Mouse (Mus musculus): ENCODE measurements around the gene Aipl1. TPM values are rescaled to one million over a fixed set of nuclear protein-coding genes. Genes with fewer than 3 reads are reported as not detected.

Gene Aipl1
- total and polyA plus RNA-seq, 3 experiments = 0.71 to 0.93 (median 0.81) TPM

- H3K27ac ChIP-seq (ENCODE audit: insufficient read depth, low read depth) = no peak overlapping the region
- H3K4me1 ChIP-seq (ENCODE audit: control insufficient read depth in 1 of 2, insufficient read depth in 2 of 2) = peaks cover 49 to 66% of the 10 kb centered on the region in 2 experiments
- DNase-seq (ENCODE audit: extremely low read depth) = peak; percentile 56
- in situ Hi-C loops (cut with MboI; ENCODE audit: low pct_ligation_motif_present, low pct_unique_long_range_greater_than_20kb, low sequenced_read_pairs) = no loop called here
- no peak overlapping the region for H3K9ac ChIP-seq (ENCODE audit: insufficient read depth, low read depth)
- H3K9me3 ChIP-seq (replicated peaks; ENCODE audit: low read length) = no peaks in the 10 kb centered on the region
- H3K4me3 ChIP-seq (replicated peaks in 1 of 3; ENCODE audit: low read depth in 2 of 3, low read length in 2 of 3, poor library complexity in 1 of 3) = no peak overlapping the region
- dilution Hi-C loops (cut with MboI; ENCODE audit: extremely low pct_ligation_motif_present, extremely low pct_unique_long_range_greater_than_20kb, low sequenced_read_pairs) = no loop called here
- H3K36me3 ChIP-seq (replicated peaks in 1 of 2; ENCODE audit: control insufficient read depth in 1 of 2, insufficient read depth in 1 of 2, low read length in 1 of 2) = no peaks in the 10 kb centered on the region
- no peaks in the 10 kb centered on the region for H3K79me2 ChIP-seq (replicated peaks; ENCODE audit: control insufficient read depth, extremely low read depth, insufficient read depth, poor library complexity, severe bottlenecking)
- H3K4me2 ChIP-seq (ENCODE audit: insufficient read depth, low read depth, poor library complexity, severe bottlenecking) = peak overlapping the region; percentile 17; the same call in 1 of the 2 replicates
- TF ChIP-seq PAX5 (IDR thresholded peaks at IDR 0.05; ENCODE audit: low read length) (no peak), MAZ (IDR thresholded peaks at IDR 0.05; ENCODE audit: low read depth, low read length) (no peak), RCOR1 (conservative IDR thresholded peaks at IDR 0.05; ENCODE audit: low read depth, low read length) (no peak), IRF4 (IDR thresholded peaks at IDR 0.05; ENCODE audit: low read depth, low read length) (no peak), JUN (IDR thresholded peaks at IDR 0.05; ENCODE audit: insufficient read depth, low read depth, low read length) (no peak), USF1 (IDR thresholded peaks at IDR 0.05; ENCODE audit: low read depth, low read length) (no peak), POLR2AphosphoS2 (IDR thresholded peaks at IDR 0.05; ENCODE audit: low read depth, low read length) (no peak), ELF1 (IDR thresholded peaks at IDR 0.05; ENCODE audit: low read depth, low read length) (no peak; the same call in 1 of the 2 replicates), CHD2 (IDR thresholded peaks at IDR 0.05; ENCODE audit: low read length) (no peak), JUND (conservative IDR thresholded peaks at IDR 0.05; ENCODE audit: low read depth, low read length) (no peak), MXI1 (IDR thresholded peaks at IDR 0.05; ENCODE audit: low read depth, low read length) (no peak), ZMIZ1 (IDR thresholded peaks at IDR 0.05; ENCODE audit: low read depth, low read length) (no peak), EP300 (IDR thresholded peaks at IDR 0.05; ENCODE audit: low read length) (no peak), MAFK (IDR thresholded peaks at IDR 0.05; ENCODE audit: insufficient replicate concordance, low read length) (no peak), MAX (IDR thresholded peaks at IDR 0.05; ENCODE audit: low read length) (no peak), CHD1 (IDR thresholded peaks at IDR 0.05; ENCODE audit: low read depth, low read length) (no peak), E2F4 (IDR thresholded peaks at IDR 0.05; ENCODE audit: insufficient replicate concordance, low read depth, low read length) (no peak), UBTF (IDR thresholded peaks at IDR 0.05; ENCODE audit: low read depth, low read length) (no peak), GABPA (IDR thresholded peaks at IDR 0.05; ENCODE audit: insufficient replicate concordance, low read depth, low read length) (no peak), NRF1 (IDR thresholded peaks at IDR 0.05; ENCODE audit: low read depth, low read length) (no peak)
- peaks cover 12% of the 10 kb centered on the region for H3K27me3 ChIP-seq (replicated peaks)
Observed at GRCm38 (mm10) chr11:72060416-72060815, 23.1 kb upstream of the Aipl1 start.

- in situ Hi-C loops (cut with MboI; ENCODE audit: low pct_ligation_motif_present, low pct_unique_long_range_greater_than_20kb, low sequenced_read_pairs) = loop anchor here (5.0 kb wide), 1 partner anchor 85 kb away; no protein-coding TSS in a partner anchor
Observed at GRCm38 (mm10) chr11:72057166-72057565, 19.9 kb upstream of the Aipl1 start.

More at GRCm38 (mm10) chr11:72057166-72057565, 19.9 kb upstream of the Aipl1 start:
- H3K4me3 ChIP-seq (replicated peaks in 1 of 3; ENCODE audit: low read depth in 2 of 3, low read length in 2 of 3, poor library complexity in 1 of 3) = no peak overlapping the region
- no peak overlapping the region for H3K4me2 ChIP-seq (ENCODE audit: insufficient read depth, low read depth, poor library complexity, severe bottlenecking)
- peaks cover 25 to 45% of the 10 kb centered on the region in 2 experiments for H3K4me1 ChIP-seq (ENCODE audit: control insufficient read depth in 1 of 2, insufficient read depth in 2 of 2)
- no peaks in the 10 kb centered on the region for H3K9me3 ChIP-seq (replicated peaks; ENCODE audit: low read length)
- dilution Hi-C loops (cut with MboI; ENCODE audit: extremely low pct_ligation_motif_present, extremely low pct_unique_long_range_greater_than_20kb, low sequenced_read_pairs) = no loop called here
- no peaks in the 10 kb centered on the region for H3K79me2 ChIP-seq (replicated peaks; ENCODE audit: control insufficient read depth, extremely low read depth, insufficient read depth, poor library complexity, severe bottlenecking)
- H3K27me3 ChIP-seq (replicated peaks) = peaks cover 21% of the 10 kb centered on the region
- TF ChIP-seq TBP (conservative IDR thresholded peaks at IDR 0.05; ENCODE audit: low read depth, low read length) (no peak), ZMIZ1 (IDR thresholded peaks at IDR 0.05; ENCODE audit: low read depth, low read length) (no peak), USF2 (conservative IDR thresholded peaks at IDR 0.05; ENCODE audit: low read depth, low read length) (no peak), CHD1 (IDR thresholded peaks at IDR 0.05; ENCODE audit: low read depth, low read length) (no peak), ETS1 (conservative IDR thresholded peaks at IDR 0.05; ENCODE audit: low read depth, low read length) (no peak), NELFE (IDR thresholded peaks at IDR 0.05; ENCODE audit: low read depth, low read length) (no peak), HCFC1 (IDR thresholded peaks at IDR 0.05; ENCODE audit: low read depth, low read length) (no peak), JUND (conservative IDR thresholded peaks at IDR 0.05; ENCODE audit: low read depth, low read length) (no peak), E2F4 (IDR thresholded peaks at IDR 0.05; ENCODE audit: insufficient replicate concordance, low read depth, low read length) (no peak), UBTF (IDR thresholded peaks at IDR 0.05; ENCODE audit: low read depth, low read length) (no peak), EP300 (IDR thresholded peaks at IDR 0.05; ENCODE audit: low read length) (no peak), KAT2A (IDR thresholded peaks at IDR 0.05; ENCODE audit: insufficient replicate concordance, low read length) (no peak), PAX5 (IDR thresholded peaks at IDR 0.05; ENCODE audit: low read length) (no peak), ELF1 (IDR thresholded peaks at IDR 0.05; ENCODE audit: low read depth, low read length) (no peak), SIN3A (IDR thresholded peaks at IDR 0.05; ENCODE audit: low read length) (no peak), MEF2A (IDR thresholded peaks at IDR 0.05; ENCODE audit: borderline replicate concordance, low read depth, low read length) (no peak), POLR2A (IDR thresholded peaks at IDR 0.05; ENCODE audit: low read depth, low read length) (no peak), POLR2AphosphoS2 (IDR thresholded peaks at IDR 0.05; ENCODE audit: low read depth, low read length) (no peak), MAFK (IDR thresholded peaks at IDR 0.05; ENCODE audit: insufficient replicate concordance, low read length) (no peak)
- no peak overlapping the region for H3K27ac ChIP-seq (ENCODE audit: insufficient read depth, low read depth)
- no peak overlapping the region for H3K9ac ChIP-seq (ENCODE audit: insufficient read depth, low read depth)
- no peaks in the 10 kb centered on the region for H3K36me3 ChIP-seq (replicated peaks in 1 of 2; ENCODE audit: control insufficient read depth in 1 of 2, insufficient read depth in 1 of 2, low read length in 1 of 2)
- no peak for DNase-seq (ENCODE audit: extremely low read depth)

All from CH12.LX (cell line).